Mouse (Mus musculus) intestine, postnatal 0 days (tissue): ENCODE measurements around the gene Treh. TPM values are rescaled to one million over a fixed set of nuclear protein-coding genes. Genes with fewer than 3 reads are reported as not detected.

ENCODE experiments used
- ATAC-seq: fragments of 200-750 bp; cut with Nextera tagmentation; 2 replicates; pipeline ENCODE4 v1.8.0; 2017; ENCODE audit warnings: mild to moderate bottlenecking, moderate TSS enrichment, moderate library complexity
- H3K27ac ChIP-seq: fragments of 300-500 bp; sonication (generic); 2 replicates; pipeline ENCODE4 v1.5.1; 2014; ENCODE audit warnings: mild to moderate bottlenecking, low read depth, low read length, moderate library complexity
- H3K27me3 ChIP-seq: fragments of 300-500 bp; sonication (generic); replicated peaks from 2 replicates; pipeline ENCODE4 v1.6.1; 2014; ENCODE audit warnings: low read length, mixed read lengths; ENCODE audit not compliant: control insufficient read depth, insufficient read depth
- H3K36me3 ChIP-seq: fragments of 300-500 bp; sonication (generic); 2 replicates; pipeline ENCODE4 v1.6.1; 2014; ENCODE audit warnings: mild to moderate bottlenecking, moderate library complexity; ENCODE audit not compliant: control insufficient read depth, insufficient read depth
- H3K4me1 ChIP-seq: fragments of 300-500 bp; sonication (generic); replicated peaks from 2 replicates; pipeline ENCODE4 v1.6.1; 2014; ENCODE audit warnings: antibody characterized with exemption, low read length, mixed read lengths; ENCODE audit not compliant: control insufficient read depth, insufficient read depth
- H3K4me2 ChIP-seq: fragments of 300-500 bp; sonication (generic); replicated peaks from 2 replicates; pipeline ENCODE4 v1.6.1; 2014; ENCODE audit warnings: low read depth, mild to moderate bottlenecking, moderate library complexity
- H3K4me3 ChIP-seq: fragments of 300-500 bp; sonication (generic); 2 replicates; pipeline ENCODE4 v1.5.1; 2014; ENCODE audit warnings: low read depth, low read length
- H3K9ac ChIP-seq: fragments of 300-500 bp; sonication (generic); 2 replicates; pipeline ENCODE4 v1.6.1; 2014; ENCODE audit warnings: mild to moderate bottlenecking, low read depth, low read length
- H3K9me3 ChIP-seq: fragments of 300-500 bp; sonication (generic); 2 replicates; pipeline ENCODE4 v1.6.1; 2016; ENCODE audit warnings: mixed run types; ENCODE audit not compliant: control insufficient read depth
- CTCF ChIP-seq: sonication (generic); IDR thresholded peaks from 2 replicates; pipeline ENCODE4 v1.5.1; 2016; ENCODE audit warnings: low read depth, mild to moderate bottlenecking, control low read depth, antibody characterized with exemption, moderate library complexity
- WGBS: fragments of 180-500 bp; shearing (Covaris S2); extraction: QIAGEN DNeasy Blood & Tissue Kit; methylation state at CpG from one replicate; pipeline ENCODE4 v1.1.7; 2014; 5-methylcytosine and 5-hydroxymethylcytosine counted together
- polyA plus RNA-seq: library from polyadenylated mRNA; unstranded; fragments of >200 nt; fragmentation: Nextera tagmentation; extraction: Ambion mirVana; gene quantifications from 2 replicates; pipeline ENCODE4 v1.2.1, GENCODE M21; 2015

The Treh gene
- polyA plus RNA-seq, 1 experiment from 2014 or later, result 2.1 TPM

- no peak for ATAC-seq
- Histone ChIP-seq H3K27me3 (peaks cover 26% of the 10 kb centered on the region), H3K36me3 (no peaks in the 10 kb centered on the region), H3K4me1 (0 out of 2 replicates have a peak, but pooled peaks cover 5% of the 10 kb centered on the region), H3K4me2 (no peak overlapping the region), H3K9ac (no peak overlapping the region), H3K27ac (no peak overlapping the region), H3K4me3 (no peak overlapping the region), H3K9me3 (no peaks in the 10 kb centered on the region)
- TF ChIP-seq CTCF, result peak; percentile 15; the same call in 1 of the 2 replicates
- 42% methylated on average over 5 of the region's 5 CpGs for WGBS
Observed at GRCm38 (mm10) chr9:44732130-44732549, 59.1 kb downstream of the Treh start.

- no peak for TF ChIP-seq CTCF
- no peak overlapping the region for H3K9ac ChIP-seq
- H3K4me3 ChIP-seq, result peak overlapping the region; percentile 58; the same call in 1 of the 2 replicates
- WGBS, result 74% methylated on average over 12 of the region's 12 CpGs
- peak overlapping the region; percentile 29 for H3K27ac ChIP-seq
- H3K4me1 ChIP-seq, result 0 out of 2 replicates have a peak, but pooled peaks cover 5% of the 10 kb centered on the region
- H3K9me3 ChIP-seq, result no peaks in the 10 kb centered on the region
- peaks cover 26% of the 10 kb centered on the region for H3K27me3 ChIP-seq
- no peak for ATAC-seq
- no peaks in the 10 kb centered on the region for H3K36me3 ChIP-seq
- H3K4me2 ChIP-seq, result peak overlapping the region; percentile 82
Observed at GRCm38 (mm10) chr9:44732921-44733530, 60.0 kb downstream of the Treh start.

GRCm38 (mm10) chr9:44733671-44734523 lies 60.9 kb downstream of the Treh start:
- TF ChIP-seq CTCF, result no peak
- H3K27ac ChIP-seq, result peak overlapping the region; percentile 36
- no peaks in the 10 kb centered on the region for H3K36me3 ChIP-seq
- peak; percentile 22 for ATAC-seq
- 1% methylated on average over 79 of the region's 79 CpGs for WGBS
- no peaks in the 10 kb centered on the region for H3K9me3 ChIP-seq
- H3K4me2 ChIP-seq, result peak overlapping the region; percentile 82
- H3K9ac ChIP-seq, result peak overlapping the region; percentile 54
- peak overlapping the region; percentile 58 for H3K4me3 ChIP-seq
- peaks cover 23% of the 10 kb centered on the region for H3K27me3 ChIP-seq
- 0 out of 2 replicates have a peak, but pooled peaks cover 5% of the 10 kb centered on the region for H3K4me1 ChIP-seq

- Histone ChIP-seq H3K27ac (peak within 1 kb of the TSS; percentile 36; the same call in 1 of the 2 replicates), H3K4me3 (peak within 1 kb of the TSS; percentile 58), H3K36me3 (no peaks in the 10 kb centered on the region), H3K27me3 (peaks cover 21% of the 10 kb centered on the region), H3K9ac (peak within 1 kb of the TSS; percentile 54), H3K4me2 (peak within 1 kb of the TSS; percentile 82), H3K4me1 (0 out of 2 replicates have a peak, but pooled peaks cover 5% of the 10 kb centered on the region), H3K9me3 (no peaks in the 10 kb centered on the region)
- TF ChIP-seq CTCF, result peak; percentile 71
- peak; percentile 52 for ATAC-seq
- WGBS, result 2% methylated on average over 46 of the region's 47 CpGs
Observed at GRCm38 (mm10) chr9:44734524-44735494, 61.8 kb downstream of the Treh start, which contains the start of gene Phldb1. Phldb1 (minus strand) TSS chr9:44735198.

GRCm38 (mm10) chr9:44735886-44736285 lies 62.9 kb downstream of the Treh start:
- WGBS, result 70% methylated on average over 6 of the region's 6 CpGs
- Histone ChIP-seq H3K36me3 (no peaks in the 10 kb centered on the region), H3K4me3 (no peak overlapping the region), H3K27ac (no peak overlapping the region), H3K27me3 (peaks cover 21% of the 10 kb centered on the region), H3K9me3 (no peaks in the 10 kb centered on the region), H3K9ac (no peak overlapping the region), H3K4me2 (no peak overlapping the region), H3K4me1 (0 out of 2 replicates have a peak, but pooled peaks cover 5% of the 10 kb centered on the region)
- TF ChIP-seq CTCF, result no peak
- ATAC-seq, result no peak

Other genes with a start within 250 kb of the Treh start
- gene Foxr1, start 232.1 kb upstream of the Treh start, polyA plus RNA-seq, result not detected in 2 replicates
- gene Upk2, start 218.3 kb upstream of the Treh start, polyA plus RNA-seq, result not detected in 2 replicates
- gene Bcl9l, start 190.4 kb upstream of the Treh start, polyA plus RNA-seq, result 4.8 and 4.9 TPM in 2 replicates
- gene Cxcr5, start 111.4 kb upstream of the Treh start, polyA plus RNA-seq, result 0.21 and 0.25 TPM in 2 replicates
- gene Ddx6, start 68.3 kb upstream of the Treh start, polyA plus RNA-seq, result 7.3 and 9.5 TPM in 2 replicates
- 6.2 and 6.9 TPM in 2 replicates for gene Phldb1, start 62.0 kb downstream of the Treh start, polyA plus RNA-seq
- 113 and 121 TPM in 2 replicates for gene Arcn1, start 94.6 kb downstream of the Treh start, polyA plus RNA-seq
- gene Ift46, start 94.7 kb downstream of the Treh start, polyA plus RNA-seq, result 52.8 and 56.9 TPM in 2 replicates
- gene Tmem25, start 126.1 kb downstream of the Treh start, polyA plus RNA-seq, result 4.2 and 4.9 TPM in 2 replicates
- gene Ttc36, start 129.8 kb downstream of the Treh start, polyA plus RNA-seq, result 3.2 and 4.0 TPM in 2 replicates
- 2.9 and 3.4 TPM in 2 replicates for gene Kmt2a, start 208.1 kb downstream of the Treh start, polyA plus RNA-seq
- 1,311 and 1,336 TPM in 2 replicates for gene Atp5l, start 247.5 kb downstream of the Treh start, polyA plus RNA-seq